Mouse (Mus musculus) MN1 (cell line): ENCODE measurements around the gene Wdr70.

ENCODE experiments used
- DNase-seq: peaks from one replicate; pipeline ENCODE4 v3.0.0-alpha.2; 2016; ENCODE audit warnings: low spot score

Wdr70 gene

DNA sequence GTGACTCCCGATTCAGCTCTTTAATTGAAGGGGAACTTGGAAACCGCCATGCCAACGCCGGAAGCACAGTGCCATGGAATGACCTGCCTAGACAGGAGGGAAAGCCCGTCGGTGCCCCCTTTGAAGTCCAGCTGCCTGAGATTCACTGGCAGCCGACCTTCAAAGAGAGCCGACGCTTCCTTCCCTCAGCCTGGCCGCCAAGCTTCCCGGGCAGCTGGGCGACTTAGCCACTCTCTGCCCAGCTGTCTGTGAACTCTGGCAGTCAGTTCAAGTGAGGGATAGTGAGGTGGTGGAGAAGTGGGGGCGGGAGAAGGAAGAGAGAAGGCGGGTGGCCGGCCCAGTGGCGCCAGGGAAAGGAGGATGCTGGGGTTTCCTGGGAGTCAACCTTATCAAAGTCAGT is 164.9 kb downstream of the Wdr70 start:
- no peak for DNase-seq

DNA sequence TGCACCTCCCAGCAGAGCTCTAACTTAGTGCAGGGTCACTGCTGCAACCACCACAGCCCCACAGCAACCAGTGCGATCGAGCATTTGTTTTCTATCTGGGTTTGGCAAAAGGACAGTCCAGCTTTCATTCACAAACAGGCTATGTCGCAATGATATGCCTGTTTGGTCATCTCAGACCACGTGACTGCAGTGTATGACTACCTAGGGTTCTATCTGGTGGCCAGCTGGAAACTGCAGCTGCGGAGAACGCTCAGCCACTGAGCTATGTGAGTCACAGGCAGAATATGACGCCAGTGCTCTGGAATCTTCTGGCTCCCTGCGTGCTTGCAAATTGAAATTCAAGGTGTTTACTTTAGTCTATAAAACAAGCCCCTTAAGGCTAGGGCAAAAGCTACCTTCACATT is 167.4 kb downstream of the Wdr70 start:
- no peak for DNase-seq

DNA sequence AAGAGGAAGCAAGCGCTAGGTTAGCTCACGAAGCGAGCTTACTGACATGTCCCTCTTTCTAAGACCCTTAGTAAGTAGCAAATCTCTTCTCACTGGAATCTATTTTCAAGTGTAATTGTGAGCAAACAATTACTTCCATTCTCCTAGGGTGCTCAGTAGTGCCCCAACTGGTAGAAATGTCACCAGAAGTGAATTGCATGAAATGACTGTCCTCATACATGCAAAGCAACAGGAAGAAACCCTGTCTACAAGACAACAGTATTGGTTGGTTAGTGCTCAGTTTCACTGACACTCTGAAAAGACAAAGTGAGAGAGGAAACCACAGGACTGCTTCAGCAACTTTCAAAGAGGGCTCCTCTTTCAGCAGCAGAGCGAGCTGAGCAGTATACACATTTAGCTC is 173.6 kb downstream of the Wdr70 start:
- no peak for DNase-seq

DNA sequence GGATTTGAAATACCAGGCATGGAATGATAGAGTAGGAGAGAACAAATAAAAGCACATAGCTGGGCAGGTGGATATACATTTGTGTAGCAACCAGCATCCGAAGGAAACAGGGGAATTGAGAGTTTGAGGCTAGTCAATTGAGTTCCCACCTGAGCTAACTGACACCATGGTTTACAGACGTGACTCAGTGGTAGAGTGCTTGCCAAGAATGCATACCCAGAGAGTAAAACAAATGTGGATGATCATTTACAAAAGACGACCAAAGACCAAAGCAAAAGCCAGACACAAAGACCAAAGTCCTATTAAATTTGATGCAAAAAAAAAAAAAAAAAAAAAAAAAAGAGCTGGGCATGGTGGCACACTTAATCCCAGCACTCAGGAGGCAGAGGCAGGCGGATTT is 175.7 kb downstream of the Wdr70 start:
- no peak for DNase-seq

DNA sequence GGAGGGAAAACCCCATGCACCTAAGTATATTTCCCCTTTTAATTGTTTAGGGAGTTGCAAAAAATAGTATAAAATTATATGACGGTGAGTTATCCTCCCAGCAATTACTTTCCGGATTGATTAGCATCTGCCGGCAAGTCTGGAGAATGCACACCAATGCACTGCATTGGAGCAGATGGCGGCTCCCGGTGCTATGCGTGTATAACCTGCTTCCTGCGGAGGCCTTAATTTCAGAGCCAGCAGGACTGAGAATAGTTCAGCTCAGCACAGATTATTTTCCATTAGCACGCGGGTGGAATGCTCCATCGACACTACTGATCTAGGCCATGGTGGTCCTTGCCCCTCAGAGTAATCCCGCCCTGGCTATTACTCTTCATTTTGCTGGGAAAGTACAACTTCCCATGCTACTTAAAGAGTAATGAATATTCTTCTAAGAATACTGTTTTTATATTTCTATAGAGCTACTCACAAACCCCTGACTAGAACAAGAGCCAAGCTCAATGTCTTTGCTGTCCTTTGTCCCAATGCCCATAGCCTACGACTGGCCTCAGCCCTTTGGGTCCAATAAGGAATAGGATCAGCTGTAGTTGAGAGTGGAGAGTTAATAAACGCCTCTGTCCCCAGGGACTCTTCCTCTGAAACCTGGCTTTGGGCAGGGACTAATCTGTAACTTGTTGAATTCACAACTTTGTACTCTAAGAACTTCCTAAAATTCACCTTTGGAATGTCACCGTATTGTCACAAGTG is 176.5 kb downstream of the Wdr70 start:
- DNase-seq: no peak

DNA sequence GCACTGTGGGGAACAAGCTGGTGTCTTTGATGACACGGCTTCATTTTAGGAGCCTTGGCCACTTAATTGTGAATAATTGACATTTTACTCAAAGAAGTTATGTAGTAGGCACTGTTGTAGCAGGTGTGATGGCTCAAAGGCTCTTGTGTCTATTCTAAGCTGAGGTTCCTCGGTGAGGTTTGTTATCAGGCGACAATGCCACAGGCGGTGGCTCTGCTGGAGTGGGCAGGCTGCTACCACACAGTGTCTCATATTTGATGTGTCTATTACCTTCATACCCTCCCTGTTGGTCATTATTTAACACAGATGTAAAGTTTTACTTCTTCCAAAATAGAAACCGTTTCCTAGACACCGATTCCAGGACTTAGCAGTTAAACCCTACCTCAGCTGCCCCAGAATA is 177.9 kb downstream of the Wdr70 start:
- DNase-seq: no peak

DNA sequence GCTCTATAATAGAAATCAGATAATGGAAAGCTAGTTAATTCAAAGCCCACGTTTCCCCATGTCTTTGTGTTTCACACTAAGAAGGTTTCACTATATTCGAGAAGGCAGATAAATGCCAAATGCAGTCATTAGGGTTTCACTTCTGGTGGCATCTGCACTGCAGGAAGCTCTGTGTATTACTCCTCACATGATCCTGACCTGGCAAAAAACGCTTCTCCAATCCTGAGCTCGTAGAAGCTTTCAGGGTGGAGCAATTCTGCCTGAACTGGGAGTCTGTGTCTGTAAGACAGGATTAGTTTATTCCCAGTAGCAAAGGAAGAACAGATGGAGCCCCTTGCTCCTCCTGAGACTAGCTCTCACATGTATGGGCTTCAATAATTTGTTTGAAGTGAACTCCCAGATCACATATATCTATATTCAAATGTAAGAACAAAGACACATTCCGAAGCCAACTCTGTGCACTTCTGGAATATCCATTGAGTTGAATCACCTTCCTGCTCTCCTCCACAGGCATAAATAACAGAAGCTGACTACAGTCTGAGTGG is 192.4 kb downstream of the Wdr70 start:
- DNase-seq: no peak

DNA sequence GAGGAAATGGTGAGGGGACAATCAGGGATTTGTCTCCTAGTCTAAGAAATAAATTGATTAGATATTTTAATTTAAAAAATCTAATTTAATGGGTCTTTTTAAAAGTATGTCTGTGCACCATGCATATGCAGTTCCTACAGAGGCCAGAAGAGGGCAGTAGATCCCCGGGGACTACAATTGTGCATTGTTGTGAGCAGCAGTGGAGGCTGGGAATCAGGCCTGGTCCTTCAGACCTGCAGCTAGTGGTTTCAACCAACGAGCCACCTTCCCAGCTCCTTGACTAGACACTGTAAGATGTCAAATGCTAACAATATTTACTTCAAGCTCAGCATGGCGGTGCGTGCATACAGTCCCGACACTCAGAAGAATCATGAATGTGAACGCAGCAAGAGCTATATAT is 199.7 kb downstream of the Wdr70 start:
- no peak for DNase-seq

DNA sequence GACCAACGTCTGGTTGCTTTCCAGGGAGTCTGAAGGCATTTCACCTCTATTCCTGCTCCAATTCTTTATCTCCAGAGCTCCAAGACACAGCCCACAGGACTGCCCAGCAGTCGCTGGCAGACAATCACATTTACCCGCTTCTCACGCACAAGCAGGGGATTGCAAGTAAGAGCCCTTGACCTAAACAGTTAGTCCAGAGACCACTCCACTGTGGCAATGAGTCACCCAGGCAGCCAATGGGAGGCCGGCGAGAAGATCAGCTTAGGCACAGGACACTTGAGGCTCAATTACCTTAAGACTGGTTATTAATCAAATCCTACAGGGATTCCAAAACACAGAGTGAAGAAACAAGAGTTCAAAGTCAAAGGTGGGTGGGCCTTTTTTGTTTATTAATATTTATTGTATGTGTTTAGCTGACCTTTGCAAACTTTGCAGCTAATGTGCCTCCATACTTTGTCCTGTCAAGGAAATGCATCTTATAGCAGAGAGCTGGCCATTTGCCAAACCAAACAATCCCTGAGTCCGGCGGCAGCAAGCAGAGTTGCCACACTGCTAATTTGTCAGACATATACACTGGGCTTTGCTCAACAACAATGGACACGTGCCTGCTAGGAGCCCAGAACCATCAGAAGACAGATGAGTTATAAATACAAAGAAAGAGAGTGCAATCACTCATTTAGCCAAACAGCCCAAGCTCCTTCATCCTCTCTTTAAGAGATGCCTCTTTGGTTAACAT is 207.3 kb downstream of the Wdr70 start:
- DNase-seq: peak; percentile 53

DNA sequence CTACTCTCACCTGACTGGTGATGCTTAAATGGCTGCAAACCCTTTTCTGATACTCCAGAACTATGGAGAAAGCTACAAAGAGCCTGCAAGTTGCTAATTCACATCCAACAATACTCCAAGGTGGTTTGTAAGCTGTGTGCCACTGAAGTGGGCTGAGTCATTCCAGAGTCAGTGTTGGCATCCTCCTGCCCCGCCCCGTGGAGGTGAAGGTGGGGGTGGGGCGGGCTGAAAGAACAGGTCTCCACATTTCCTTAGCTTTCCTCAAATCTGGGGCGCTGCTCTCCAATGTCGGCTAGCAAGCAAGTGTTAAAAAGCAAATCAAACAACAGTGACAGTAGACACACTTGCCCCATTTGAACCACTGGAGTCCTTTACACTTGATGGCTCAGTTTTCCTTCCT is 208.7 kb downstream of the Wdr70 start:
- DNase-seq: no peak

DNA sequence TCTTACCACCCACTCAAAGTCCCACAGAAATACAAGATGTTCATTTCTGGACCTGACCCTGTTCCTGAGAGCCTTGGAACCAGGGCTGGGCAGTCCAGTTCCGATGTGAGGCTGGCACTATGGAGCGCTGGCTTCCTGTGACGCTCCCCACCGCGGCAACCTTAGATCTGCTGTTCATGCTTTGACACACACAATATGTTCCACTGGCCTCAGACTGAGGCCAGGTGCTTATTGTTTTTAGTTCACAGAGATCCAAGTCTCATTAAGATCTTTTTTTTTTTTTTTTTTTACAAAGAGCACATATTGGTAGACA is 209.7 kb downstream of the Wdr70 start:
- DNase-seq: no peak

DNA sequence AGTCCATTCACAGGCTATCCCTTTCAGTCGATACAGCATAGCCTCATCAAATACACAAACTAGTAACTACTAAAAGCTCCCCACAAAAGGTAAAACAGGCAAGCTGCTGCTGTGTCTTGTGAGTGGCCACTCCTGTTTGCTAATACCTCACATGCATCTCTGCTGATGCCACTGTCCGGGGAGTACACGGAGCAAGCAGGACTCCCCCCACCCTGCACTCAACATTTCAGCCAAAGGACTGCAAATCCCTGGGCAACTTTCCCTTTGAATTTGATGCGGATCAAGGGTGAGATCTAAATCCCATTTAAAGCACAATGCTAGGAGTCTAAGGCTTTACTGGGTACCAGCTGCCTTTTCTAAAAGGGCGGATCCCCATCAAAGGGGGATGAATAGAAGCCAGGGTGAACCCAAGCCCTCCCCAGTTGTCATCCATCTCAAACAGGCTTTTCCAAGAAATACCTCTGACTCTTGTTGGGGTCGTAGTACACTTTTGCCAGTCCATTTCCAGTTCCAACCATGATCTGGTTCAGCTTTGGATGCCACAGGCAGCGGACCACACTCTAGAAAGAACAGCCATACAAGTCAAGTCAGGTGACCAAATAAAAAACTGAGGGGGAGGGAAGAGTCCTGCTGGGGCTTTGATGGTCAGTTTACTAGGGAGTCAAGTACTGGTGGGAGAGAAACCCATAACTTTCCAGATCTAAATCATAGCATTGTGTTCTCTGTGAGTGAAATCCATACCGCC is 210.2 kb downstream of the Wdr70 start:
- no peak for DNase-seq

DNA sequence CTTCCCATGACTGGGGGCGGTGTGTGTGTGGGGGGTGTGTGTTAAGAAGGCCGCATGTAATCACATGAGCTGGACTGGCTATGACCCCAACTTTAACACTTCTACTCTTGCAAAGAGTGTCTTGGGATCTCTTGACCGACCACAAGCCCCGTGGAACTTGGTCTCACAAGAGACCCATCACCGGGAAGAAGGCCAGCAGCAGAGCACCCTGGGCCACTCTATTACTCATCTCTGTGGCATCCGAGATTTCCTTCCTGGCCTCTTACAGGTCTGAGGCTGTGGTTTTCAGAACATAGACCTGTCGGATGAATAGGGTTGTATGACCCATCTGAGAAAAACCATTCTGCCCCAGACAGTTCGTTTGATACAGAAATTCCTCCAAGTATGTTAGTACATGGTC is 212.4 kb downstream of the Wdr70 start:
- no peak for DNase-seq

DNA sequence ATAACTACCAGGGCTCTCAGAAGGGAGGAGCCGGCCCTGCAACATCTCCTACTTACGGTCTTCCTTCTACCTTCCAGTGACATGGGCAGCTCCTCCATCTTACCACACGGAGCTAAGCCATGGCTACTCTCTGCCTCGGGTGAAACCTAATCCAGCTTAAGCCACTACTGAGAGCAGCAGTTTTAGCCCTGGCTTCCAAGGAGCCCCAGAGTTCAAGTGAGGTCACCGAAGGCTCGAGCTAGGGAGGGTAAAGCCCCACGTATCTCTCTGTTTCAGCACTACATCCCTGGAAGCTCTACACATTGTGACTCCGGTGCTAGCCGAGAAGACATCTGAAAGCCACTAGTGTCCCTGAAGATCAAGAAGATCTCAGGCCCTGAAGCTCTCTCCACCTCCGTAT is 213.9 kb downstream of the Wdr70 start:
- no peak for DNase-seq

DNA sequence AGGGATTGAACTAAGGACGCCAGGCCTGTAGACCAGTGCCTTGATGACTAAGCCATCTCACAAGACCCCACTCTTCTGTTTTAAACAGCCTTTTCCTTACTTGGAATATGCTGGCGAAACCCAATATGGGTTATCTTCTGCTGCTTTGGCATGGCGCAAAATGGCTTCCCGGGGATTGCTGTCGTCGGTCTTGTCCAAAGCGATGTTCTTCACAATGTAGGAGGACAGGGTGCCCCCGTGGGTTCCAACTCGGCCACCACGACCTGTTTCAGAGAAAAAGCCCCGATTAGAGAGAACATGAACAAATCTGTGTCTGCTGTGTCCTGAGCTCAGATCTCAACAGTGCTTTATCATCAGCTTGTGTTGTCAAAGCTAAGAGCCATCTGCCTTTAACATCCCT is 214.8 kb downstream of the Wdr70 start:
- DNase-seq: no peak

DNA sequence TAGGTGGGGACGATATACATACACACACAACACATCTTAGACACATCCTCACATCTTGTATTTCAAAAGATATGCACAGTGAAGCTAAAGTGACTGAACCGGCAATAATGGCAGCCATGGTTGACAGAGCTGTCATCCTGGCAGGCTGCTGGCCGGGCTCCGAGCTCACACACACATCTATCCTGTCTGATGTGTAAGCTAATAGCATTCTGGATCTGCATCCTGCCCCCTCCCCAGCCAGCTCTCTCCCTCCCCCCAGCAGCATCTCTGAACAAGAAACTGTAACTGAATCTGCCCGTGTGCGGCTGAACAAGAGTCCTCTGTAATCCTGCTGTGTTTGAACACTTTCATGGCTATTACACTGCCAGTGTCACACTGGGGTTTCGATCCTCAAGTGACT is 219.1 kb downstream of the Wdr70 start:
- no peak for DNase-seq

DNA sequence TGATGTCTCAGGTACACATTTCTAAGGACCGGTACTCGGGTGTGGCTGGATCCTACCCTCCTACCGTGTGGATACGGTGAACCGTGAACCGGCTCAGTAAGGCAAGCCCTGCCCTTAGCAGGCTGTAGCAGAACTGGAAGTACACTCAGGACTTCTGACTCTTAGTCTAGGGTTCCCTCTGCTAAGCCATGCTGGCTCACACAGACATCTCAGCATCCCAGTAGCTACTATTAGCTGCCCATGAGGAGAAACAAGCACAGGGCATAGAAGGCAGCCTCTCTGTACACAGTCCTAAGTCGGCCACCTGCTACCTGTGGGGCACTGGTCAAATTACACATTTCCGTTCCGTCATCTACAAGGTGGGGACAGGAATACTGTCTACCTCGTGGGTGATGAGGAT is 220.1 kb downstream of the Wdr70 start:
- no peak for DNase-seq

DNA sequence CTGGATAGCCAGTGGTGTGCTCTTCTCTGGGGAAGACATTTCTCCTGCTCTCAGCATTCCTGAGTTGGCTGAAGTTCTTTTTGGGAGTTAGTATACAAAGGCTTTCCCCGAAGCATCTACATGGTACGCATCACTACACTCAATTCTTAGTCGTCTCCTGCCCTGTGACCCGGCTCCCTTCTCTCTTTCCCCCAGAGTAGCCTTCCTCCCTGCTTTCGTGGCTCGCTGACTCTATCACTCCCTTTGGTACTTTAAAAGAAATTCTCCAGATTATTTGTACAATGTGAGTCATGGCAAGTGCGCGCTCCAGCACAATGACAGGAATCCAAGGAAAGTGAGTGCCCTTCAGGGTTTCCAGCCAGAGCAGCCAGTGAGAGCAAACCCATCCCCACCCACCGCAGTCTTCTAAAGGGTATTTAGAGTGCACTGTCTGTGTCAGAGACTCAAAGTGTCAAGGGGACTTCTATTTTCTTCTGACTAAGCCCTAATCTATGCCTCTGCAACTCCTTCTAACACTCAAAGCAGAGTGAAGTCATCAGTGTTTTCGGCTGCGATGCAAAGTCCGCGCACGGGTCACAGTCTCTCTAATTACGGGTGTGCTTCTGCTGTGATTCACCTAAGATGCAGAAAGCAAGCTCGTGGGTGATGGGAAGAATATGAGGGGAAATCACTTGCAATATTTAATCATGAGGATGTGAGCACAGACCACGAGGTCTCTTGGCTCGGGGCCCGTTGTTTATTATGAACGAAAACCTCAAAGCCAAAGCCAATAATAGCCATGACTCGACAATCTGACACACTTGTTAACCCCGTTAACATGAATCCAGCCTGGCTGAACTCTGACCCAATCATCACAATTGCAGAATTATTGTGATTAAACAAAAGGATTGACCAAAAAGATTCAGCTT is 221.2 kb downstream of the Wdr70 start:
- DNase-seq: peak; percentile 45

DNA sequence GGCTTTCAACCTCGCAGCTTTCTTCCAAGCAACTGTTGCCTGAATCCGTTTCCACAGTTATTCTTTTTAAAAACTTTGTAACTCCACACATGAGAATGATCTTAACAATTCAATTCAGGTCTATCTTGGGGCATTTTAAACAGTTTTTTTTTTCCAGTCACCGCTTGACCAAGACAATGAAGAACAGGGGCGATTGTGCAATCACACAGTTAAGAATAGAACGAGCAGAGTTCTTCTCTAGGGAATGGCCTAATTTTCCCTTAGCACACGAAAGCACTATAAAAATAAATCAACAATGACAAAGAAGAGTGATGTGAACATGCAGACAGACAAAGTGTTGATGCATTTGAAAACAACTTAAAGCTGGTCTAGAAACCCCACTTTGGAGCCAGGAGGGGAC is 223.1 kb downstream of the Wdr70 start:
- no peak for DNase-seq

DNA sequence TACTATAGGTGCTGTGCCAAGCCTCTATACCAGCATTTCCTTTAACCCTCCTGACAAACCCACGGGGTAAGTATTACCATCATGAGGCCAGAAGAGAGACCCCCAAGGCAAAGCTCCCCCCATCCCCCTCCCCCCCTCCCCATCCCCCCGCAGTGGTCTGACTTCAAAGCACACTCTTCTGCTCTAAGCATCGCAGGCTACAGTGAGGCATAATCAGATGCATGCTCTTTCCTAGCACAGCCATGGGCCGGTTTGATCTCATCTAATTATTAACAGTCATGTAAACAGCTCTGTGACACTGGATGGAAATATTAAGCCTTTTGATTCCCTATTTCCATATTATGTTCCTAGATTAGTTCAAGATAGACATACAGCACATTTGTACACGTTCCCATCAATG is 226.5 kb downstream of the Wdr70 start:
- no peak for DNase-seq

DNA sequence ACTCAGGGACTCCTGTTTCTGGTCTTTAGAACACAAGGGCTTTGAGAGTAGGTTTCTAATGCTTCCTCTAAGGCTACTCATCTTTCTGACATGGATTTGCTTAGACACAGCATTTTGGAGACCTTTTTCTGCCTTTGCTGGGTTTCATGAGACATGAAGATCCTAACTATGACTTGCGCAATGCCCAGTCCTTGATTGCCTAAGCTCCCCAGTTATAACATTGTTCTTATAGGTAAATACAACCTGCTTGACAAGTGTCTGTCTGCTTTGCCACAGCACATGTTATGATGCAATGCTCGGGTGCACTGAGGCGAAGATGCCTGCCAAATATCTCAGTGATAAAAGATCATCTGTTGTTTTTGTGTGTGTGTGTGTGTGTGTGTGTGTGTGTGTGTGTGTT is 233.7 kb downstream of the Wdr70 start:
- no peak for DNase-seq

DNA sequence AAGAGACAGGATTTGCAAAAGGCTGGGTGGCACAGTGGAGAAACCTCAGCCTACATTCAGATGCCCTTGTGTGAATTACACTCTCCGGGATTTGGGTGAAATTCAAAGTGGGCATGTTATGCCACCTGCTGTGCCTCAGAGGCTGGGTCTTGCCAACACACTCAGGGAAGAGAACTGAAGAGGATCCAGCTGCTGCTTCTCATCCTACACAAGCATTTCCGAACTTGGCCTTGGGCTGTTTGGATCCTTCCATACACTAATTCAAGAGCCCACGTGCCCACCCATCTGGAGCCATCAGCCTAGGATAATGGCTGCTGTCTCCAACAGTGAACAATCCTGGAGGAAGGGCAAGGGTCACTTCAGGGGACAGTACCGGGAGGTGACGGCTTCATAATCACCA is 235.7 kb downstream of the Wdr70 start:
- DNase-seq: no peak
